Comparison of ENCODE assay signal across 17 mouse cellular contexts in the genomic region with DNA sequence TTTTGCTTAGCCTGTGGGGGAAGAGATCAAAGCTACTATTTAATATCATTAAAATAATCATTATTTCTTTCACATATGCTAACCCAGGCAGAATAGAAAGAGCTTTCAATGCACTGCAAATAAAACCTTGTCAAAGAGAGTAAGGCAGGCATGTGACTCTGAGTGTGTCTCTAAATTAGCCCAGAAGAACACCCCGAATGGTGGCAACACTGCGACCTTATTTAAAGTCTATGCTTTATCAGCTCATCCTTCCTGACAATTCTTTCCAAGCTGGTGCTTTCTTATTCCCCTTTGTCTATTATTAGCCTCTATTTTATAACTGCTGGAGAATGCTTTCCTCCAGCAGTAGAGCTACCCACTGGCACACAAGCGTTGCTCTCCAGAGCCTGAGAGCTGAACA.
DNase-seq lines count a peak whose midpoint lies in the region; ATAC-seq and TF ChIP-seq lines count a peak whose summit lies in the region.
"Had no signal": no experiment of that assay in that cellular context is flagged by ENCODE, and none has a peak within 500 bp of the region (broad histone marks: within the 10 kb centered on the region; RNA-seq: fewer than 3 reads in every experiment).

No protein-coding gene starts in this region.

- TF ChIP-seq CTCF in midbrain, postnatal 0 days (IDR thresholded peaks at IDR 0.05), result no peak

- no peaks in the 10 kb centered on the region for H3K27me3 ChIP-seq in midbrain, embryonic 13.5 days
- H3K27me3 ChIP-seq in midbrain, postnatal 0 days (ENCODE audit: insufficient read depth, low read length), result no peaks in the 10 kb centered on the region
- no peaks in the 10 kb centered on the region for H3K27me3 ChIP-seq in kidney, embryonic 14.5 days (ENCODE audit: control insufficient read depth, insufficient read depth, low read length)
- H3K27me3 ChIP-seq: forebrain, embryonic 15.5 days; heart, embryonic 15.5 days had no signal

- no peak overlapping the region for H3K9ac ChIP-seq in midbrain, embryonic 13.5 days (replicated peaks)
- H3K9ac ChIP-seq in midbrain, postnatal 0 days (replicated peaks; ENCODE audit: low read length, poor library complexity, severe bottlenecking), result no peak overlapping the region
- no peak overlapping the region for H3K9ac ChIP-seq in kidney, embryonic 14.5 days (ENCODE audit: low read depth, low read length)
- H3K9ac ChIP-seq: forebrain, embryonic 15.5 days; heart, embryonic 15.5 days had no signal

- no peaks in the 10 kb centered on the region; the same call in 1 of the 2 replicates for H3K4me1 ChIP-seq in midbrain, embryonic 13.5 days (replicated peaks)
- 0 out of 2 replicates have a peak, but pooled peaks cover 3% of the 10 kb centered on the region for H3K4me1 ChIP-seq in midbrain, postnatal 0 days (ENCODE audit: insufficient read depth, low read length)
- H3K4me1 ChIP-seq in kidney, embryonic 14.5 days (ENCODE audit: control insufficient read depth, insufficient read depth, low read length), result no peaks in the 10 kb centered on the region
- H3K4me1 ChIP-seq: forebrain, embryonic 15.5 days; heart, embryonic 15.5 days had no signal

- no peak overlapping the region for H3K4me3 ChIP-seq in midbrain, embryonic 13.5 days (replicated peaks)
- H3K4me3 ChIP-seq in midbrain, postnatal 0 days (ENCODE audit: low read depth, low read length), result no peak overlapping the region
- H3K4me3 ChIP-seq in kidney, embryonic 14.5 days (ENCODE audit: low read length), result no peak overlapping the region
- H3K4me3 ChIP-seq: embryonic facial prominence, embryonic 10.5 days; forebrain, embryonic 15.5 days; heart, adult 2 months; heart, embryonic 15.5 days had no signal

- H3K4me2 ChIP-seq in midbrain, embryonic 13.5 days (replicated peaks), result no peak overlapping the region
- no peak overlapping the region for H3K4me2 ChIP-seq in midbrain, postnatal 0 days (ENCODE audit: low read depth, low read length, poor library complexity, severe bottlenecking)
- no peak overlapping the region for H3K4me2 ChIP-seq in kidney, embryonic 14.5 days (replicated peaks; ENCODE audit: low read depth, low read length)
- H3K4me2 ChIP-seq: forebrain, embryonic 15.5 days; heart, embryonic 11.5 days; heart, embryonic 15.5 days had no signal

- no peaks in the 10 kb centered on the region for H3K9me3 ChIP-seq in midbrain, embryonic 13.5 days
- no peaks in the 10 kb centered on the region for H3K9me3 ChIP-seq in midbrain, postnatal 0 days (ENCODE audit: low read length)
- no peaks in the 10 kb centered on the region for H3K9me3 ChIP-seq in kidney, embryonic 14.5 days (ENCODE audit: control insufficient read depth, low read length)
- H3K9me3 ChIP-seq: embryonic facial prominence, embryonic 10.5 days; forebrain, embryonic 15.5 days; heart, embryonic 15.5 days had no signal

- DNase-seq in frontal cortex, adult 2 months (ENCODE audit: extremely low spot score in 1 of 2, low spot score in 1 of 2), result no peak
- no peak for DNase-seq in midbrain, postnatal 0 days (ENCODE audit: low spot score)
- peak; percentile 19 for DNase-seq in right cerebral cortex, adult 18-20 months
- no peak for DNase-seq in right cerebral cortex, postnatal 14 days
- DNase-seq: adrenal gland, postnatal 14 days; cerebellum, adult 2 months; cerebellum, postnatal 10 days; gastrocnemius, postnatal 14 days; heart, adult 2 months; heart, postnatal 14 days had no signal

- ATAC-seq in frontal cortex, adult (ENCODE audit: low TSS enrichment), result peak; percentile 63
- no peak for ATAC-seq in midbrain, embryonic 13.5 days
- ATAC-seq in midbrain, postnatal 0 days (ENCODE audit: low FRiP score), result no peak
- ATAC-seq in kidney, embryonic 14.5 days (ENCODE audit: low FRiP score, low TSS enrichment), result no peak
- ATAC-seq: forebrain, embryonic 15.5 days had no signal

- WGBS in midbrain, embryonic 13.5 days, result 56% methylated on average over 3 of the region's 3 CpGs
- WGBS in midbrain, postnatal 0 days, result 58% methylated on average over 3 of the region's 3 CpGs
- WGBS in kidney, embryonic 14.5 days, result 75% methylated on average over 3 of the region's 3 CpGs

- no peaks in the 10 kb centered on the region for H3K36me3 ChIP-seq in midbrain, embryonic 13.5 days
- no peaks in the 10 kb centered on the region for H3K36me3 ChIP-seq in midbrain, postnatal 0 days (ENCODE audit: insufficient read depth, low read length)
- H3K36me3 ChIP-seq in kidney, embryonic 14.5 days (ENCODE audit: control insufficient read depth, insufficient read depth, low read length), result no peaks in the 10 kb centered on the region
- H3K36me3 ChIP-seq: embryonic facial prominence, embryonic 10.5 days; forebrain, embryonic 15.5 days; heart, embryonic 15.5 days had no signal

- H3K27ac ChIP-seq in midbrain, embryonic 13.5 days, result peak overlapping the region; percentile 51; the same call in 1 of the 2 replicates
- H3K27ac ChIP-seq in midbrain, postnatal 0 days (ENCODE audit: low read depth, low read length), result no peak overlapping the region
- H3K27ac ChIP-seq in kidney, embryonic 14.5 days (ENCODE audit: low read depth, low read length), result no peak overlapping the region
- H3K27ac ChIP-seq: embryonic facial prominence, embryonic 10.5 days; forebrain, embryonic 15.5 days; heart, adult 2 months; heart, embryonic 15.5 days had no signal
